Mouse (Mus musculus) frontal cortex, postnatal 10 days (tissue): Measurements from ENCODE around the gene Dnah12.
A peak's percentile ranks its signal among the peaks of the same experiment; 100 is the strongest.
"Not testable (repeated sequence)": the region's sequence is repeated elsewhere in the genome, so short reads cannot be mapped to it uniquely, and the experiment has no call there.

Experiments
- DNase-seq, 2 experiments: peaks; one replicate each; pipeline ENCODE4 v3.0.0; 2022; ENCODE audit warnings: low spot score in 2 of 2, mixed read lengths in 1 of 2

Dnah12 gene

DNA sequence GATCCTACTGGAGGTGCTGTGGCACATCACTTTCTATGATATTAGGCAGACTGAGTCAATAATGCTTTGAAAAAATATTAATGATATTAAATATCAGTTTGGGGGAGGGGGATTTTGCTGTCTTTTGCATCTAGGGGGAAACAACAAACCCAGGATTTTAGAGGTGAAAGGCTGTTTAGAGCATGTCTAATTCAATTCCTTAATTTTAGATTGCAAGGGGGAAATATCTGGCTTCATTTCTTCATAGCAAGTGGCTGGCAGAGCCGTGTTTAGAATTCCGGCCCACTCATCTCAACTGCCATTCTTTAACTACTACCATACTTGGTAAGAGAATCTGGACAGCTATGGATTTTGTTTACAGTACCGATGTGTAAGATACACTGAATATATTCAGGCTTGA is at the start of gene Dnah12:
Gene Dnah12, plus strand, starts transcription at position 301 of the 400 bp plus-strand sequence.
- DNase-seq: no peak

DNA sequence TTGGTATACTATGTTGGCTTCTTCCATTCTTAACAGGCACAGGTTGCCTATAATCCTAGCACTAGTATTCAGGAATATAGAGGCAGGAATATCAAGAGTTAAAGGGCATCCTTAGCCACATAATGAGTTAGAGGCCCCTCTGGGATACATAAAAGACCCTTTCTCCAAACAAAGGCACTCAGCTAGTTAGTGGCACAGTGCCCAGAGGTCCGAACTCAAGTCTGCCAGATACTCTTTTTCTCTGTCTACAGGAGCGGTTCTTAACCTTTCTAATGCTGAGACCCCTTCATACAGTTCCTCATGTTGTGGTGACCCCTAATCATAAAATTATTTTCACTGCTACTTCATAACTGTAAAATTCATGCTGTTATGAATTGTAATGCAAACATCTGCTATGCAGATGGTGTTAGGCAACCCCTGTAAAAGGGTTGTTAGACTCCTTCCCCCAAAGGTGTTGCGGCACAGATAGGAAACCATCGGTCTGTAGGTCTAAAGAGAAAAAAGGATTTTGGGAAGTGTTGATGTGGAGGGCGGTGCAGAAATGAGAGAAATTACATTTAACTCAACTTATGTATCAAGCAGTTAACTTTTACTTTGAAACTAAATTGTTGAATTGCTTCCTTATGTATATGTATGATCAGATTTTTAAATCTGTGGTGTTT is 47.0 kb upstream of the Dnah12 start:
- DNase-seq: peak in 1 of 2 experiments; percentile 22

DNA sequence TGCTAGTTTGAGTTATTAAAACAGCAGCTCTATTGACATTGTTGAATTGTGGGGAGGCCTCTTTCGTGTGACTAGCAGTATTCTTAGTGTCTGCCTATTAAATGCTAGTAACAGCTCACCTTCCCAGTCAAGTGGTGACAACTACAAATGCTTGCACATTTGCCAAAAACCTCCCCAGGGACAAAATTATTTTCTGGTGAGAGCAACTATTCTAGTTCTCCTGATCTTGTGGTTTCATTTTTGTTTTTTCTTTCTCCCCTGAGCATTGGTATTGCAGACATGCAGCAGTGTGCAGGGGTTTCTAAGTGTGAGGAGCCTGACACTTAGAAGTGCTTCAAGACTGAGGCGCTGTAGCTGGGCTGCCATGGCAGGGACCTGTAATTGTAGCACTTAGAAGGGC is 45.3 kb upstream of the Dnah12 start:
- DNase-seq: no peak

DNA sequence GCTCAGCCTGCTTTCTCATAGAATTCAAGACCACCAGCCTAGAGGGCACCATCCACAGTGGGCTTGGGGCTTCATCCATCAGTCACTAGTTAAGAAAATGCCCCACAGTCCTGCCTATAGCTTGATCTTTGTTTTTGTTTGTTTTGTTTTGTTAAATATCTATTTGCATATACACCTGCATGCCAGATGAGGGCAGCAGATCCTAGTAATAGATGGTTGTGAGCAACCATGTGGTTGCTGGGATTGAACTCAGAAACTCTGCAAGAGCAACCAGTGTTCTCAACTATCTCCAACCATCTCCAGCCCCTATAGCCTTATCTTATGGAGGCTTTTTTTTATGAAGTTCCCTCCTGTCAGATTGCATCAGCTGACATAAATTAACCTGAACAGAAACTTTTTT is 41.2 kb upstream of the Dnah12 start:
- no peak for DNase-seq

DNA sequence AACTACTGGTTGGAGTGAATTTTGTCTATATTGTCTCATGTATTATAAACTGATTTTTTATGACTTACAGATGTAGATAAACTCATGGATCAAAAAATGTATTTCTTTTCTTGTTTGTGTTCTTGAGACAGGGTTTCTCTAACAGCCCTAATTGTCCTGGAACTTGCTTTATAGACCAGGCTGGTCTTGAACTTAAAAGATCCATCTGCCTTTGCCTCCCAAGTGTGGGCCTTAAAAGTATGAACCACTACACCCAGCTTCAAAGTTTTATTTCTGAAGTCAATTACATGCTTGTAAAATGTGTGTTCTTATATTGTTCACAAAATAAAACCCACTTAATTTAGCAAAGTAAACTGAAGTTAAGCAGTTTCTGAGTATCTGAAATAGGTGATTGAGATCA is 34.9 kb upstream of the Dnah12 start:
- no peak for DNase-seq

DNA sequence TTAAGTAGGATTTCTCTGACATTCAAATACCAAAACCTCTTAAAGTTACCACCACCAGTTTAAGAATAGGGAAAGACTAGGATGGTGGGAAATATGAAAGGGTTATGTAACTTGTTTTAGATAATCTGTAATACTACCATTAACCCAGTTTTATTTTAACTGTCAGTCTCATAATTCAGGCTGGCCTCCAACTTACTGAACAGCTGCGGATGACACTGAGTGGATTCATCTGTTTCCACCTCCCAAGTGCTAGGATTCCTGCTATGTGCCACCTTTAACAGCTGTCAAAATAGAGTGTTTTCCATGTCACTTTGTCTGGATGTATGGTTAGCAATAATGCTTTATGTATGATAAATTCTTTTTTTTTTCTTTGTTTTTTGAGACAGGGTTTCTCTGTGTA is 32.8 kb upstream of the Dnah12 start:
- DNase-seq: no peak

DNA sequence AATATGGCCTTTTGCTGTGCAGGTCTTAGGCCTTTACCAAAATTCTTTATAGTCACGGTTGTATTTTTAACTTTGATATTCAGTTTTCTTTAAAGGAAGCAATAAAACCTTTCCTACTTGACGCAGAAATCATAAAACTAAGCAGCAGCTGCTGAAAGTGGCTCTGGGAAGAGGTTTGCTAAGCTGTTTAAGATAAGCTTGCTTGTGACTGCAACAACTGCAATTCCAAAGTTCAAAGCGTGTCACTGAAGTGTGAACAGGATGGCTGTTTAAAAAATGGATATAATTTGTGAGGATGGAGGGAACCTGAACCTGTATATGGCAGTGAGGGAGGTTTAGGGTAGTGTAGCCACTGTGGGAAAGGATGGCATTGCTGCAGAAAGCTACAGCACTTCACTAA is 31.1 kb upstream of the Dnah12 start:
- DNase-seq: no peak

DNA sequence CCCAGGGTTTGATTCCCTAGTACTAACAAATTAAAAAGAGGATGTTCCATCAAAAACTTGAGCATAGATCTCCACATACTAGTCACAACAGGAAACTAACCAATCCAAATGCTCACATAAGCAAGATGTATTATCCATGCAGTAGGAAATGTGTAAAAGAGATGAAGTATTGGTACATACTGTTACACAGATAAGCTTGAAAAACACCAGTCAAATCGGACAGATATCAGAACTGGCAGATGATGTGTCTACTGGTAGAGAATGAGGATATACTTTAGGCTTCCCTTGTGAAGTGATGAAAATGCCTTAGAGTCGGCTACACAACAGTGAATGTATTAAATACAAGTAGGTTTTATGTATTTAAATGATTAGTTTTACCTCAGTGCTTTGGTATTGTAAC is 30.6 kb upstream of the Dnah12 start:
- DNase-seq: no peak

DNA sequence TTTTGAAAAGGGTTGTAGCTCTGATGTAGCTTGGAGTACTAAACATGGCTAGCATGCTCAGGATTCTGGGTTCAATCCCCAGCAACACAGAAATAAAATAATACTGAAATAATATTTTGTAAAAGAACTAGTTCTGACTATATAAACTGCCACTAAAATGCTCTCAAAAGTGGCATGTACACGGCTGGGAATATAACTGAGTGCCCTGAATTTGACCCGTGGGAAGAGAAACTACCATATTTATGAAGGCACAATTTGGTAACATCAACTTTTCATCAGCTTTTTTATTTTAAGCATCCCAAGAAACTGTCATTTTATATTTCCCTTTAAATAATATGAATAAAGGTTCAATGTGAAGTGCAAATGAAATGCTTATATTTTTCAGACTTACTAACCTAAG is 29.2 kb upstream of the Dnah12 start:
- DNase-seq: no peak

DNA sequence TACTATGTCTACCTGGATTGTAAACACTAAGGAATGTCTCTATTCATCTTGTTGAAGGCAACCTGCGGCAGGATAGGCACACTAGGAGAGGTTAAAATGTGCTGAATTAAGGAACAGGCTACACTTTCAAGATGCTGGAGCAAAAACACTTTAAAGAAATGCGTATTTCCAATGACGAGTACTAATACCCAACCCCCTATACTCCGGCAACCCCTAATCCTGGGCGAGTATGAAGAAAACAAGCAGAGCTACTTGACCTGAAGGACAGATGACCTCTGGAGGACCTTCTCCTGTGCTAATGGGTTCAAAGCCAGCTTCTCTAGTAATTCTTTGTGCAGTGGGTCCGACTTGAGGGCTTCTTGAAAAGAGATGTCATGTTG is 25.1 kb upstream of the Dnah12 start:
- DNase-seq: no peak

DNA sequence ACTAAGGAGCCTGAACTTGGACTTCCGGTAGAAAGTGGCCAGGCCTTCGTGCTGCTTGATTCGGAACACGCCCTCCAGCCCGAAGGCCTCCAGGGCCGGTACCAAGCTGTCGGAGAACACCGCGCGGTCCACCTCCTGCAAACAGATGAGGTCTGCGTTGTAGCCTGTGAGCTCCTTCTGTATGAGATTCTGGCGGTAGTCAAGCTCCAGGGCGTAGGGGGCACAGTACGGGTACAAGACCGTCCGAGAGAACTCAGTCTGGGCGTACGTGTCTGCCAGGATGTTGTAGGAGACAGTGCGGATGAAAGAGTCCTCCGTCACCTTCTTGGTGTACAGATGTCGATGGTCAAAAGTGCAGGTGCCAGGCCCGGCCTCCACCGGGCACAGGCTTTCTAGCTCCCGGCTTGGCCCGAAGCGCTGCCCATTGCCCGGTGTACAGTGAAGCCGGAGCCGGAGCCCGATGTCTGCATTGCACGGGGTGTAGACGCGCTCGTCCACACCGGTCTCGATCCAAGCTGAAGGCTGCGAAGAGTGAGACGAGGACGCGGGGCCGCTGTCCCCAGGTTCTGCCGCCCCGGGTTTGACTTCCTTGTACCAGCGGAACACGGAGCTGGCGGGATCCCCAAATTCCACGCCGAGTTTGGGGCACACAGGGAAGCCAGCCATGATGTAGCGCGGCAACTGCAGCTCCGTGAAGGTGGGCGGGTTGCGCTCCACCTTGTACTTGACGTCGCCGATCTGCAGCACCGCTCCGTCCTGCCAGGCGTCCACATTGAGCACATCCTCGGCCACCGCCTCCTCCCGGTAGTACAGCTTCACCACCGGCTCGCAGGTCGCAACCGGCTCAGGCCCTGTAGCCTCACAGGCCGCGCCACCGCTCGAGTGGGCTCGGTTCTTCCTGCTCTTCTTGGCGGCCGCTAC is 24.4 kb upstream of the Dnah12 start:
- peak in 1 of 2 experiments; percentile 8 for DNase-seq

DNA sequence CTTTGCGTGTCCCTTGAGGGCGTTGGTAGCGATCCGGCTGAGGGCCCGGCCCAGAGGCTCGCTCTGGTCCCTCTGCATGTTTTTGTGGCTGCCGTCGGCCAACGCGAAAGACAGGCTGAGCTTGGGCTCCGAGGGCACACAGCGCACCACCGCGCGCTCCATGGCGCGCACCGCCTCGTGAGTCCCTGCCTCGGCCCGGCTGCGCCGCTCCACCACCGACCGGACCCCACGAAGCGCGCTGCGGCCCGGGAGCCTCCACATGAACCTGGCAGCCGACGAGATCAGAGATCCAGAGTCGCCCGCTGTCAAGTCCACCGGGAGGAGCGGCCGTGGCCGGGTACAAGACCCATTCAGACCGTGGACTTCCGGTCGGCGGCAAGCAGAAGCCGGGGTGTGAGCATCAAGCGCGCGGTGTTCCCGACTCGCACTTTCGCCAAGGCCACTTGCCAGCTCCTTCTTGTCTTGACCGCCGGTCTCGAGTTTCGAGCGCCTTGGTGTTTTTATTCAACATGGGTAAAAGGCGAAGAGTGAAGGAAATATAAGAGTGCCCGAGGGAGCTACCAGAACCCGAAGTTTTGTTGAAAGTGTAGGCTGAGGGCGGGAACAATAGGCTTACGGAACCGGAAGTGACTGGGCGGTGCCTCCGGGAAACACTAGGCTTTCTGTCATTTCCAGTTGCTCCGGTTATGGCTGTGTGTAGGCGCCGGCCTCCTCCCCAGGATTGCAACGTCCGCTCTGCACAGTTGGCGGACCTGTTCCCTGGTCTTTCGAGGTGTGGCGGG is 23.6 kb upstream of the Dnah12 start, which contains the start of gene Pde12:
Gene Pde12, minus strand, starts transcription at position 592 of the 782 bp plus-strand sequence.
- peak; percentile 74 to 86 for DNase-seq

DNA sequence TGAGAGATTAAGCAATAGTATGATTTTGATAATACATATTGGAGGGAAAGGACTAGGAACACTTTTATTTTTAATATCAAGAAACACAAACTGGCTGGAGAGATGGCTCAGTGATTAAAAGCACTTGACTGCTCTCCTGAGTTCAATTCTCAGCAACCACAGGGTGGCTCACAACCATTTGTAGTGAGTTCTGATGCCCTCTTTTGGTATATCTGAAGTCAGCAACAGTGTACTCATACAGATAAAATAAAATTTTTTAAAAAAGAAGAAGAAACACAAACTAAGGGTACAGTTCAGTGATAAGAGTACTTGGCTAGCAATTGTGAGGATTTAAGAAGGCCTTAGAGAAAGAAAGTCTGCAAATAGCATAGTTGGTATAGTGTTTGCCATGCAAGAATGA is 22.1 kb upstream of the Dnah12 start:
- DNase-seq: no peak

DNA sequence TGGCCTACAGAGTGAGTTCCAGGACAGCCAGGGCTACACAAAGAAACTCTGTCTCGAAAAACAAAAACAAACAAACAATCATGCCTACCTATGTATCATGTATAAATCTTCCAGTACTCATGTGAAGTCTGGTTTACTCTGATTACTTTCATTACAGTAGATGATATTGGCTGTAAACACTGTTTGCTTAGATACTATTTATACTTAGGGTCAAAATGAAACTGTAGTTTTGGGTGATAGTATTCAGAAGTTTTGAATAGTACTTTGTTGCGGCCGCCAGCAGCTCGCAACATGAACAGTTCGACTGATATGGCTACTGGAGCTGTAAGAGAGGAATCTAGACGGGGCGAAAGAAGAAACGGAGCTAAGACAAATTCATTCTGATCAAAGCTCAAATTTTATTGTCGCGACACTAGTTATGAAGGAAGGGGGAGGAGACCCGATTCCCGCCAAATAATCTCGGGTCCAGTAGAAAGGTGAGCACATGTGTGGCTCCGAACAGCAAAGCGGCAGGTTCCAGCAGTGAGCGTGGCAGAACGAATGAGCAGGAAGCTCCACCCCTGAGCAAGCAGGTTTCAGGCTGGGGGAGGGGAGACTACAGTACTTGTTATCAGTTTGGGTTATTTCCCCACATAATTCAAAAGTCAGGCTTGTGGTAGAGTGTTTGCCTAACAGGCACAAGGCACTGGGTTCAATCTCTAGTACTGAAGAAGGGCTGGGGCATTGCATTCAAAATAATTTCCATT is 21.0 kb upstream of the Dnah12 start:
- not testable (repeated sequence) for DNase-seq

DNA sequence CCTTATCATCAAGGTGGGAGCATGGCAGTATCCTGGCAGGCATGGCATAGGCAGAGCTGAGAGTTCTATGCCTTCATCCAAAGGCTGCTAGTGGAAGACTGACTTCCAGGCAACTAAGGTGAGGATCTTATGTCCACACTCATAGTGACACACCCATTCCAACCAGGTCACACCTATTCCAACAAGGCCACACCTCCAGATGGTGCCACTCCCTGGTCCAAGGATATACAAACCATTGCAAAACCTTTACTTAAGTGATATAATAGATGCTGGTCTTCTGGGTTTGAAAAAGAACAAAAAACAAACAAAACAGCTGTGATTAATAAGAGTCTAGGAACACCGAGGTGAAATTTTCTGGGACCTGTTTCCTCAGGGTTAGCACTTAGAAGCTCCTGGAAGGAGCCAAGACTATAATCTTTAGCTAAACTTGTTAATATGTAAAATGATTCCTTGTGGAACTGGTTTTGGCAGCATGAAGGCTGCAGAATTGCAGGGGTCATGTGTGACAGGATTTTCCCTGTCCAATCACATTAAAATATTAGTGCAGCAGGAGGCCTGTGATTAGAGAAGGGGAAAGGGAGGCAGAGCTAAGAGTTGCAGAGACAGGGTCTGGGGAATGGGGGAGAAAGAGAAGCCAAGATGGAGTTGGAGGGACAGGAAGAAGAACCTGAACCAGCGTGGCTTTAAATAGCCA is 18.5 kb upstream of the Dnah12 start:
- not testable (repeated sequence) for DNase-seq

DNA sequence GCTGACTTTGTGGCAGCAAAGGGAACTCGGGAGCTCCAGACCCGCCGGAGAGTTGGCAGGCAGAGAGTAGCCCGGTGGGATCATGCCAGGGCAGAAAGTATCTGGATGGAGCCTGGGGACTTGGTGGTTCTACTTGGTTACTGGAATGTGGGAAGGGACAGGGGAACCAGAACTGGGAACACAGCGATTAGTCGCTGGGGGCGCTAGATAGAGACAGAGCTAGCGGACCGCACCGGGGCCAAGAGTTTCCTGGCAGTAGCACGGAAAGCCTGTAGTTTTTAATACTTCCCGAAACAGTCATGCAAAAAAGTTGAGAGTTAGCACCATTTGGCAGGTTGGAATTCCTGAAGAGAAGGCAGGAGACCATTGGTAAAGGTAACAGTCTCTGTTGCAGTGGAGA is 17.7 kb upstream of the Dnah12 start:
- DNase-seq: no peak

DNA sequence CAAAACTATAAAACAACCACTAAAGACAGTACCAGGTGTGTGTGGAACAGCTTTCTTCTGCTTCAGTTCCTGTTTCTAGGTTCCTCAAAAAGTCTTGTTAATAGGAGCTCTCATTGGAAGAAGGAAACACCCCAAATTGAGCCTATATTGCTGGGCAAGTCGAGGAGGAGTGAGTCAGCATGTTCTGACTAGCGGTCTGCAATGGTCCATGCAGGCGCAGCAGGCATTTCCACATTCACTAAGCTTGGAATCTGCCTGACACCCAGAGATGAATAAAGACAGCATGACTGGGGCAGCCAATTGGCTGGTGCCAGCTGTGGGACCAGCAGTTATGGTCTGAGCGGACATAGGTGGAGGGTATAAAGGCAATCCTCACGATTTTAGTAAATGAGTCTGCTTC is 17.3 kb upstream of the Dnah12 start:
- no peak for DNase-seq

DNA sequence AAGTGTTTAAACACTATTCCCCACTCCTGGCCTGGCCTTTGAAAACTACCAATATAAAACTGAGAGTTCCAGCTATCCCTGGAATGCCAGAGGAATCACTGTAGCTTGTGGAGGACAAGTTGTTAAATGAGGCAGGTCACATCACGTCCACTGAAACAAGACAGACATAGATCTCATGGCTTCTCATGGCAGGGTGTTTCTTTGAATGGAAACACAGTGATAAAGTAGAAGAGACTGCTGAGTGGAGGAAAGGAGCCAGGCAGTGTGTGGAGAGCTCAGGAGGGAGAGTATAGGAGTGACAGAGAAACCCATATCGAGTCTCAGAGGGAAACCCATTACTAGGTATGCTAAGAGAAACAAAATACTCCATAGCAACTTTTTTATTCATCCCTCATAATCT is 2.3 kb upstream of the Dnah12 start:
- DNase-seq: no peak

DNA sequence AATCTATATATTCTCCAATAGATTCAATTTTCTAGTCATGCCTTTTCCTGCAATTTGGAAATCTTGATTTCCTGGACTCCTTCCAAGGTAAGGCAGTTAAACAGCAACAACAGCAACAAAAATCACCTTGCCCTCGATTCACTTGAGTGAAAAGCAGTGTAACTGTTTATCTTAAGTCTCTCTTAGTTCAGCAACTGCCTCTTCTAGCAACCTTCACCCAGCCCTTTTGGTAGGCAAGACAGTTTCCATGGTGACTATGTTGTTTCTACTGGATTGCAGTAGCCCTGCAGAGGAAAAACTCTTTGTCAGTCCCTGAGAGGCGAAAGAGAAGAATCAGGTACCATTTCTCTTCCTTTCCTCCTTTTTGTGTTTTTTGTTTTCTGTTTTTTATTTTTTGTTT is 1.7 kb upstream of the Dnah12 start:
- DNase-seq: no peak

DNA sequence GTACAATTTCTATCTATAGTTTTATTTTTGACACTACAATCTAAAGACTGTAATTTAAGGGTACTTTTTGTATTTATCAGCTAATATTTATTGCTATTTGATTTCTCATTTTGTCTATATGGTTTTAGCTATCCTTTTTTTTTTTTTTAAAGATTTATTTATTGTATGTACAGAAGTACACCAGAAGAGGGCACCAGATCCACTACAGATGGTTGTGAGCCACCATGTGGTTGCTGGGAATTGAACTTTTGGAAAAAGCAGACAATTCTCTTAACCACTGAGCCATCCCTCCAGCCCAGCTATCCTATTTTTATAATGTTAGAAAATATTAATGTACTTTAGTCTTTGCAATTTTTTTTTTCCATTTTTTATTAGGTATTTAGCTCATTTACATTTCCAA is 4.8 kb downstream of the Dnah12 start:
- DNase-seq: no peak

DNA sequence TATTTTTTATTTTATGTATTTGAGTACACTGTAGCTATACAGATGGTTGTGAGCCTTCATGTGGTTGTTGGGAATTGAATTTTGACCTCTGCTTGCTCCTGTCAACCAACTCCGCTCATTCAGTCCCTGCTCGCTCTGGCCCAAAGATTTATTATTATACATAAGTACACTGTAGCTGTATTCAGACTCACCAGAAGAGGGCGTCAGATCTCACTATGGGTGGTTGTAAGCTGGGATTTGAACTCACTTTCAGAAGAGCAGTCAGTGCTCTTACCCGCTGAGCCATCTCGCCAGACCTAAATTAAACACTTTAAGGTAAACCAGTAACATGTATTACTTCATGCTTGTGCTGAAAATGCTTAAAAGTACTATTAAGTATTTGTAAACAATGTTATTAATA is 12.2 kb downstream of the Dnah12 start:
- DNase-seq: not testable (repeated sequence)
